Mouse (Mus musculus): ENCODE measurements at regions not wholly inside any gene's neighbourhood (a gene's known extent, or its start where the extent isn't known, plus 50 kb on each side); places are given as distances from the start of the nearest gene placed in this dataset.

DNA sequence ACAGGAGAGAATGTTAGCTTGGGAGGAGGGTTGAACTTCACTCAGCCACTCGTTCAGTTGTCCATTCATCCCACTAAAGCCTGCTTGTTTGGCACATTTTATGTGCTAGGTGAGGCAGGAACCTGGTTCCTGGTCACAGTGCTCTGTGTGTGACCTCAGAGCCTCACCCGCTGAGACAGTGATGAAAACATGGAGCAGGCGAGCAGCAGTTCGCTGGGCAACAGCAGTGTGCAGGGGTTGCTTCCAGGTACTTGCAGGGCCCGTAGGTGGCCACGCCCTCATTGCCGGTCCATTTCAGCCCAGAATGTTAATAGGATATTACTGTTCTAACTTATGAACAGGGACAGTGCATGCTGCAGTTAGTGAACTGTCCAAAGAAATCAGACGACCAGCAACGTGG, 285.7 kb downstream of the Rngtt start:
- TF ChIP-seq MAFK (IDR thresholded peaks at IDR 0.05; ENCODE audit: insufficient read depth, low read depth, low read length) (no peak), HCFC1 (IDR thresholded peaks at IDR 0.05; ENCODE audit: borderline replicate concordance, insufficient read depth, low read length) (no peak), ZC3H11A (IDR thresholded peaks at IDR 0.05; ENCODE audit: borderline replicate concordance, low read depth, low read length) (no peak), ZNF384 (IDR thresholded peaks at IDR 0.05; ENCODE audit: low read depth, low read length) (no peak)

All from ES-E14 (cell line).